Mouse (Mus musculus) hindbrain, embryonic 14.5 days (tissue): ENCODE measurements around the gene Hist1h3a. TPM values are rescaled to one million over a fixed set of nuclear protein-coding genes. Genes with fewer than 3 reads are reported as not detected.
A peak's percentile ranks its signal among the peaks of the same experiment; 100 is the strongest.

Experiments
- ATAC-seq: fragments of 200-750 bp; cut with Nextera tagmentation; 2 replicates; pipeline ENCODE4 v1.8.0; 2017; ENCODE audit warnings: moderate number of reproducible peaks, mild to moderate bottlenecking, moderate TSS enrichment, moderate library complexity; ENCODE audit not compliant: low FRiP score
- DNase-seq: peaks from one replicate; pipeline ENCODE4 v3.0.0-alpha.2; 2015; ENCODE audit warnings: low spot score
- H3K27ac ChIP-seq: fragments of 300-500 bp; sonication (generic); 2 replicates; pipeline ENCODE4 v1.5.1; 2014; ENCODE audit warnings: mild to moderate bottlenecking, moderate library complexity
- H3K27me3 ChIP-seq: fragments of 300-500 bp; sonication (generic); 2 replicates; pipeline ENCODE4 v1.6.1; 2014; ENCODE audit warnings: mild to moderate bottlenecking, low read length, mixed read lengths; ENCODE audit not compliant: control insufficient read depth, insufficient read depth
- H3K36me3 ChIP-seq: fragments of 300-500 bp; sonication (generic); replicated peaks from 2 replicates; pipeline ENCODE4 v1.6.1; 2014; ENCODE audit not compliant: control insufficient read depth, insufficient read depth
- H3K4me1 ChIP-seq: fragments of 300-500 bp; sonication (generic); replicated peaks from 2 replicates; pipeline ENCODE4 v1.6.1; 2014; ENCODE audit warnings: antibody characterized with exemption, low read length, mixed read lengths; ENCODE audit not compliant: control insufficient read depth, insufficient read depth
- H3K4me2 ChIP-seq: fragments of 300-500 bp; sonication (generic); replicated peaks from 2 replicates; pipeline ENCODE4 v1.6.1; 2014; ENCODE audit warnings: mild to moderate bottlenecking, moderate library complexity
- H3K4me3 ChIP-seq: fragments of 300-500 bp; sonication (generic); replicated peaks from 2 replicates; pipeline ENCODE4 v1.5.1; 2014; ENCODE audit warnings: mild to moderate bottlenecking, low read length
- H3K9ac ChIP-seq: fragments of 300-500 bp; sonication (generic); 2 replicates; pipeline ENCODE4 v1.6.1; 2014
- H3K9me3 ChIP-seq: fragments of 300-500 bp; sonication (generic); 2 replicates; pipeline ENCODE4 v1.6.1; 2016; ENCODE audit warnings: low read length; ENCODE audit not compliant: control insufficient read depth
- WGBS: fragments of 180-500 bp; shearing (Covaris S2); extraction: QIAGEN DNeasy Blood & Tissue Kit; methylation state at CpG from one replicate; pipeline ENCODE4 v1.1.7; 2014; 5-methylcytosine and 5-hydroxymethylcytosine counted together
- polyA plus RNA-seq: library from polyadenylated mRNA; unstranded; fragments of >200 nt; fragmentation: Nextera tagmentation; extraction: Ambion mirVana; gene quantifications from 2 replicates; pipeline ENCODE4 v1.2.1, GENCODE M21; 2014

The Hist1h3a gene
- polyA plus RNA-seq, 1 experiment from 2014 or later = 2.1 TPM

- Histone ChIP-seq H3K27ac (no peak overlapping the region), H3K9me3 (no peaks in the 10 kb centered on the region), H3K4me3 (no peak overlapping the region), H3K27me3 (no peaks in the 10 kb centered on the region), H3K4me1 (peaks cover 6% of the 10 kb centered on the region; the same call in 1 of the 2 replicates), H3K36me3 (no peaks in the 10 kb centered on the region), H3K4me2 (no peak overlapping the region), H3K9ac (no peak overlapping the region)
- ATAC-seq (no peak), DNase-seq (no peak)
- 52% methylated on average over 5 of the region's 5 CpGs for WGBS
Measured at GRCm38 (mm10) chr13:23768834-23769397, 6.7 kb upstream of the Hist1h3a start.

DNA sequence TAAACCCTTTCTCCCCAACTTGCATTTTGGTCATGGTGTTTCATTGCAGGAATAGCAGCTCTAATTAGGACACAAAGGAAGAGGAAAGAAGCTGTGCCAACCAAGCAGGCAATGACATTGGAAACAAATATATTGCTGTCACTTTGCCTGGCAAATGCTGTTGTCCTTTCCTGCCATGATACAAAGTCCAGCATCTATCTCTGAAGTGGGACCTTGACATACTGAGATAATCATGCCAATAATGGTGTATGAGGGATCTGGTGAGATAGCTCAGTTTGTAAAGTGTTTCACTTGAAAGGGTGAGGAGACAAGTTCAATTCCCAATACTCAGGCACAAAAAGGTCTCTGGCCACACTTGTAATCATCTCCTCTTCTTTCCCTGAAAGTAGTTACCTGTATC, 4.6 kb upstream of the Hist1h3a start:
- Histone ChIP-seq H3K4me1 (peaks cover 14% of the 10 kb centered on the region; the same call in 1 of the 2 replicates), H3K36me3 (no peaks in the 10 kb centered on the region), H3K27ac (no peak overlapping the region), H3K9me3 (no peaks in the 10 kb centered on the region), H3K4me2 (no peak overlapping the region), H3K9ac (no peak overlapping the region), H3K27me3 (no peaks in the 10 kb centered on the region), H3K4me3 (no peak overlapping the region)
- ATAC-seq (no peak), DNase-seq (no peak)

DNA sequence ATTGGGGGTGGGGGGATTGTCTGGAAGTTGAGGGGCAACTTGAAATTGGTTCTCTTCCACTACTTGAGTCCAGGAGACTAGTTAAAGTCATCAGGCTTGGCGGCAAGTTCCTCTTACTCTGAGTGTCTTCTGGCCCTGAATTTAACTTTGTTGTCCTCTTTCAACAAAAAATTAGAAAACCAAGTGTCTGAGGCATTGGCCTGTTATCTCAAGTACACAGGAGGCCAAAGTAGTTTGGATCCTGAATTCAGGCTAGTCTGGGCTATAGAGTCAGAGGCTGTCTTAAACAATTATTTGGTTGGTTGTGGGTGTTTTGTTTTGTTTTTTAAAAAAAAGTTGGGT, 3.0 kb upstream of the Hist1h3a start:
- H3K4me2 ChIP-seq = no peak overlapping the region
- no peak overlapping the region for H3K4me3 ChIP-seq
- H3K9ac ChIP-seq = no peak overlapping the region
- no peak for ATAC-seq
- H3K9me3 ChIP-seq = no peaks in the 10 kb centered on the region
- H3K36me3 ChIP-seq = no peaks in the 10 kb centered on the region
- H3K4me1 ChIP-seq = peaks cover 22% of the 10 kb centered on the region
- H3K27ac ChIP-seq = no peak overlapping the region
- H3K27me3 ChIP-seq = no peaks in the 10 kb centered on the region
- 81% methylated on average over 1 of the region's 1 CpGs for WGBS
- DNase-seq = no peak

DNA sequence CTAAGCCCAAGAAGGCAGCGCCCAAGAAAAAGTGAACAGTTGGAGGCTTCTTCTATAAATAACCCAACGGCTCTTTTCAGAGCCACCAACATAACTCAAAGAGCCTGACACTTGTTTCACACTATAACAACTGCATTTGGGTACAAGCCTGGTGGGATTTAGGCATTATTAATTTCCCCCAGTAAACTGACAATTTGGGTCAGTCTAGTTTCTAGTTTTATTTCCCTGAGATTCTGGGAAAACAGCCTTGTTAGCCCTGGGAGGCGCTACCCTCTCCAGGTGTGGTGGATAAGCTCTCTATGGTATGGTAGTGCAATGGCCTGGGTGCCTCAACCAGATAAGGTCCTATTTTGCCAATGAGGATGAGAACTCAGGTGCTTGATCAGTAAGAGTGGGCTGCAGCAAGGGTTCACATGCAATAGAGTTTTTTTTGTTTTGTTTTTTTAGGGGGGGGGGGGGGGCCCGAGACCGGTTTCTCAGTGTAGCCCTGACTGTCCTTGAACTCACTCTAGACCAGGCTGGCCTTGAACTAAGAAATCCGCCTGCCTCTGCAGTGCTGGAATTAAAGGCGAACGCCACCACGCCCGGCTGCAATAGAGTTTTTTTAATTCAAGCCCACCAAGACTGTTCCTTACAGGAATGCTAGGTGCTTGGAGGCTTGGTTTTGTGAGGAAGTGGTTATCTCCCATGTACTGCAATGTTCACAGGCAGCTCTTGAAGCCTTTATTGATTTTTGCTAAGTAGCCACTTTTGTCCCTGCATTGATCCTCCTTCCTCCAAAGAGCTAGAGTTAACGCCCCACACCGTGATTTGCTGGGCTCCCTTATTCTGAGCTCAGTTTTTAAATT, 2.4 kb upstream of the Hist1h3a start:
- Histone ChIP-seq H3K4me2 (peak overlapping the region; percentile 90), H3K9ac (peak overlapping the region; percentile 68; the same call in 1 of the 2 replicates), H3K36me3 (no peaks in the 10 kb centered on the region), H3K27me3 (no peaks in the 10 kb centered on the region), H3K27ac (peak overlapping the region; percentile 87; the same call in 1 of the 2 replicates), H3K9me3 (no peaks in the 10 kb centered on the region), H3K4me3 (peak overlapping the region; percentile 49), H3K4me1 (peaks cover 26% of the 10 kb centered on the region)
- no peak for ATAC-seq
- 40% methylated on average over 12 of the region's 12 CpGs for WGBS
- no peak for DNase-seq

DNA sequence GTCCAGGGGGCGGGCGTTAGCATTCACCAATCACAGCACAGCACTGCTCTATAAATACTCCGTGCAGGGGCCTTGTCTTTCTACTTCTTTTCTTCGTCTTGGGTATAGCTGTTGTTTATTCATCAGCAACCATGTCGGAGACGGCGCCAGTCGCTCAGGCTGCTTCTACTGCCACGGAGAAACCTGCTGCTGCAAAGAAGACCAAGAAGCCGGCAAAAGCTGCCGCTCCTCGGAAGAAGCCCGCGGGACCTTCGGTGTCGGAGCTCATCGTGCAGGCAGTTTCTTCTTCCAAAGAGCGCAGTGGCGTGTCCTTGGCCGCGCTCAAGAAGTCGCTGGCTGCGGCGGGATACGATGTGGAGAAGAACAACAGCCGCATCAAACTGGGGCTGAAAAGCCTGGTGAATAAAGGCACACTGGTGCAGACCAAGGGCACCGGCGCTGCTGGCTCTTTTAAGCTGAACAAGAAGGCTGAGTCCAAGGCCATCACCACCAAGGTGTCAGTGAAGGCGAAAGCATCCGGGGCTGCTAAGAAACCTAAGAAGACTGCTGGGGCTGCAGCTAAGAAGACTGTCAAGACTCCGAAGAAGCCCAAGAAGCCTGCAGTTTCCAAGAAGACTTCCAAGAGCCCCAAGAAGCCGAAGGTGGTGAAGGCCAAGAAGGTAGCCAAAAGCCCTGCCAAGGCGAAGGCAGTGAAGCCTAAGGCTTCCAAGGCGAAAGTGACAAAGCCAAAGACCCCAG, 1.6 kb upstream of the Hist1h3a start, which contains the start of gene Hist1h1a:
Hist1h1a (plus strand) TSS at position 81 of the 738 bp plus-strand sequence.
- Histone ChIP-seq H3K36me3 (no peaks in the 10 kb centered on the region), H3K4me1 (peaks cover 26% of the 10 kb centered on the region), H3K9ac (peak within 1 kb of the TSS; percentile 68), H3K9me3 (no peaks in the 10 kb centered on the region), H3K27me3 (no peaks in the 10 kb centered on the region), H3K4me2 (peak within 1 kb of the TSS; percentile 90), H3K27ac (peak within 1 kb of the TSS; percentile 87), H3K4me3 (peak within 1 kb of the TSS; percentile 49)
- WGBS = 2% methylated on average over 34 of the region's 34 CpGs
- DNase-seq (peak; percentile 87), ATAC-seq (peak; percentile 81)

GRCm38 (mm10) chr13:23763242-23763585, 1.0 kb upstream of the Hist1h3a start:
- ATAC-seq = no peak
- Histone ChIP-seq H3K4me3 (peak overlapping the region; percentile 49), H3K9me3 (no peaks in the 10 kb centered on the region), H3K36me3 (no peaks in the 10 kb centered on the region), H3K4me2 (peak overlapping the region; percentile 90), H3K27me3 (no peaks in the 10 kb centered on the region), H3K4me1 (peaks cover 26% of the 10 kb centered on the region), H3K27ac (peak overlapping the region; percentile 87), H3K9ac (0 out of 2 replicates have a peak overlapping the region, but pooled peaks have one; percentile 37)
- DNase-seq = no peak
- under 1% methylated on average over 10 of the region's 10 CpGs for WGBS

- no peaks in the 10 kb centered on the region for H3K27me3 ChIP-seq
- no peaks in the 10 kb centered on the region for H3K36me3 ChIP-seq
- H3K4me3 ChIP-seq = peak within 1 kb of the TSS; percentile 49
- no peaks in the 10 kb centered on the region for H3K9me3 ChIP-seq
- H3K4me2 ChIP-seq = peak within 1 kb of the TSS; percentile 90
- H3K27ac ChIP-seq = peak within 1 kb of the TSS; percentile 87
- DNase-seq (peak; percentile 100), ATAC-seq (peak; percentile 86)
- peaks cover 31% of the 10 kb centered on the region for H3K4me1 ChIP-seq
- H3K9ac ChIP-seq = peak within 1 kb of the TSS; percentile 58
- WGBS = under 1% methylated on average over 63 of the region's 72 CpGs
Measured at GRCm38 (mm10) chr13:23760972-23761864, 968 bp downstream of the Hist1h3a start, which contains the start of gene Hist1h4a. Gene Hist1h4a, minus strand, starts transcription at chr13:23761230.

GRCm38 (mm10) chr13:23760240-23760971, 1.8 kb downstream of the Hist1h3a start:
- Histone ChIP-seq H3K4me3 (peak overlapping the region; percentile 49), H3K9me3 (no peaks in the 10 kb centered on the region), H3K36me3 (no peaks in the 10 kb centered on the region), H3K27me3 (no peaks in the 10 kb centered on the region), H3K27ac (peak overlapping the region; percentile 87), H3K9ac (peak overlapping the region; percentile 58), H3K4me1 (peaks cover 31% of the 10 kb centered on the region), H3K4me2 (peak overlapping the region; percentile 90)
- WGBS = 2% methylated on average over 20 of the region's 27 CpGs
- ATAC-seq (peak; percentile 22; the same call in 1 of the 2 replicates), DNase-seq (peak; percentile 30)
